Mouse (Mus musculus) embryo, embryonic 11 days (tissue): ENCODE data around the gene Zfp444.

Experiments used
- DNase-seq: peaks from one replicate; pipeline ENCODE4 v3.0.0-alpha.2; 2015

Zfp444 gene

DNA sequence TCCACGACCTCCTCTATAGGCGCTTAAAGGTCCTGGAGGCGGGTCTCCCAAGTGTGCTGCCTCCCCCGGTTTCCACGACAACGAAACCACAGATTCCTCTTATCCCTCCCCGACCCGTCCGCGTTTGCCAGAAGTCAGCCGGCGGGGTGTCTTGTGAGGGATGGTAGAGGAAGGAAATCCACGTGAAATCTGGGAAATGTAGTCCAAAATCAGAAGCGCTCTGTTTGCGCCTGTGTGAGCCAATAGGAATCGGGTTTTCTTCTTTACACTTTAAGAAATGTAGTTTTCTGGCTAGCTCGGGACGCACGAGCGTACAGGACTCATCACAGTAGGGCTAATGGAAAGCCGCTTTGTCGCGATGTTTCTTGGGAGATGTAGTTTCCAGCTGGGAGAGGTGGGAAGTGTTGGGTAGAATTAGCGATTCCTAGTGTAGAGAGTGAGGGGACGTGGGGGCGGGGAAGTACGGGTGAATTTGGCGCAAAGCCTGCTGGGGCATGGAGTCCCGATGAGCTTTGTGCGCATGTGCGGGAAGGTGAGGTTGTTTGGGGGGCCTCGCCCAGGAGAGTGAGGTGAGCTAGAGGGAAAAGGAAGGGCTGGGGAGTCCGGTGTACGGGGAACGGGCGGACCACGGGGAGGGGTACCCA, at the start of gene Zfp444:
Zfp444 (plus strand) TSS at position 221 of the 644 bp plus-strand sequence.
- DNase-seq, result peak; percentile 97

DNA sequence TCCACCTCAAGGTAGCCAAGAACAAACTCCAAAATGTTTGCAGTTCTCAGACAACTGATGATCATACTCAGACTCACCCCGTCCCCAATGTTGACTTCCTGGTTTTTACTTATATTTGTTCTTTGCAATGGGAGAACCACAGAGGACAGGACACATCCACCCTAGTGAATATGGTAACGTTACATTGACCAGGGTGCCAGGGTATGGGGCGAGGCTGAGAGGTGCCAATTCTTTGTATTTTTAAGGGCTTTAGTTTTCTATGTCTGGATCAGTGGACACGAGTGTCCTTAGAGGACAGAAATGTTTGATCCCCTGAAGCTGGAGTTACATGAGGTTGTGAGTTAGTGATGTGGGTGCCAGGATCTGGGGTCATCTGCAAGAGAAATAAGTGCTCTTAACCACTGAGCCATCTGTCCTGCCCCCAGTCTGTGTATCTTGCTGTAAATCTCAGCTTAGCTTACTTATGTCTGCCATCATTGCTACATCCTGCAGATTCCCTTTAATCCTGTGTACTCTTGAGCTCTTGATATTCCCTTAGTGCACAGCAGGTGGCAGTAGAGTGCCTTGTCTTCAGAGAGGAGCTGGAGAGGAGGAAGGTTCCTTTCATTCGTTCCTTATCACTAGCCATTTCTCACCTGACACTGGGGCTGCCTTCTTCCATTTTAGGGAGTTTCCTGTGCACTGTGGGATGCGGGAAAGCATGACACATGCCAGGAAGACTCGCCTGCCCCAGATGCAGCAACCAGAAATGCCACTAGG, 45.2 kb upstream of the Zfp444 start:
- peak; percentile 78 for DNase-seq

DNA sequence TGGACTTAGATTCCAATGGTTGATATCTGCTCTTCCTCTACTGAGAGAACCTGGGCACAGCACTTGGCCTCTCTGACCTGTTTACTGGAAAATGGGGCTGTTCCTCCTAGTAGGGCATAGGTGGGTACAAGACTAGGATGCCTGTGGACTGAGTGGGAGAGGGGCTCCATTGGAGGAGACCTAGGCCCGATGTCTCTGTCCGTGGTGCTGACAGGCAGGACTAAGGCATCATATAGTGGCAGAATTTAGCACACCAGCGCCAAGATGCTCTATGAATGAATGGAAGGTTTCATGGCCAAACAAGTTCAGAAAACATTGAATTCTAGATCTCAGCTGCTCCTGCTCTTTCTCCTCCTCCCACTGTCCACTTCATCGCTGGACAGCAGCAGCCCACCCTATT, 41.7 kb upstream of the Zfp444 start:
- peak; percentile 41 for DNase-seq

DNA sequence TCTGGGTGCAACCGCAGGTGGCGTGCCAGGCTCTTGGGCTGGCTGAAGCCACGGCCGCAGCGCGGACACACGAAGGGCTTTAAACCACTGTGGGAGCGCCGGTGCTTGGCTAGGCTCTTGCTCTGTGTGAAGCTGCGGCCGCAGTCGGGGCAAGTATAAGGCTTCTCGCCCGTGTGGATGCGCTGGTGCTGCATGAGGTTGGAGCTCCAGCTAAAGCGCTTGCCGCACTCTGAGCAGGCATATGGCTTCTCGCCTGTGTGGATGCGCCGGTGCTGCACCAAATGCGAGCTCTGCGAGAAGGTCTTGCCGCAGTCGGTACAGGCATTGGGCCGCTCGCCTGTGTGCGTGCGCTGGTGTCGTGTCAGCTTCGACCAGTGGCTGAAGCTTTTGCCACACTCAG, 39.4 kb upstream of the Zfp444 start:
- DNase-seq, result no peak

DNA sequence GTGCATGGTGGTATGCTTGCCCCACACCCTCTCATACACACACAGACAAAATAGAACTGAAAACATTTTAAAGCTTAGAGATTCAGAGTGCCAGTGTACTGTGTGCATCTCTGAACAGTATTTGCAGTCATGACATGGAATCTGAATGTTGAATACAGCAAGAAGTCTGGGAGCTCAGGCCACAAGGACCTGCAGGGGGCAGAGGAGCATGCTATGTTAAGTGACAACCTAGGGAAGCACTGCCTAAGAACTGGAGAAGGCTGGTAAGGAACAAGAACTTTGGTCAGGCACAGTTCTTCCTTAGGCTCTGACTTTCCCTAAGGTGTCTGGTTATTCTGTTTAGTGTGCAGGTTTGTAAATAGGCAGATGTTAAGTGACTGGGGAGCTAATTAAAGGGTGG, 35.5 kb upstream of the Zfp444 start:
- no peak for DNase-seq

DNA sequence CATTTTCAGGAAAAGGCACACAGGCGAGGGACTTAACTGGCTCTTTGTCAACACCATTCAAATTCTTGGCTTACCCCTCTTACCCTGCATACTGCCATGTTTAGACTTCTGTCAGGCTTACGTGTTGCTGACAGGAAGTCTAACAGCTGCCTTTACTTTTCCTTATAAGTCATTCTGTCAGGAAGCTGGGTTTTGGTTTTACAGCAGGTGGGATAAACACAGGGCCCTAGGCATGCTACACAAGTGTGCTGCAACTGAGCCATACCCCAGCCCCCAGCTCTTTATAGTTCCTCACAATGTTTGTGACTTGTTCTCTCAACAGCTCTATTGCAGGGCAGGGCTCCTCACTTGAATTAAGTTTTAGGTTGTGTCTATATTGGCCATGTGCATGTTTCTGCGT, 32.7 kb upstream of the Zfp444 start:
- no peak for DNase-seq

DNA sequence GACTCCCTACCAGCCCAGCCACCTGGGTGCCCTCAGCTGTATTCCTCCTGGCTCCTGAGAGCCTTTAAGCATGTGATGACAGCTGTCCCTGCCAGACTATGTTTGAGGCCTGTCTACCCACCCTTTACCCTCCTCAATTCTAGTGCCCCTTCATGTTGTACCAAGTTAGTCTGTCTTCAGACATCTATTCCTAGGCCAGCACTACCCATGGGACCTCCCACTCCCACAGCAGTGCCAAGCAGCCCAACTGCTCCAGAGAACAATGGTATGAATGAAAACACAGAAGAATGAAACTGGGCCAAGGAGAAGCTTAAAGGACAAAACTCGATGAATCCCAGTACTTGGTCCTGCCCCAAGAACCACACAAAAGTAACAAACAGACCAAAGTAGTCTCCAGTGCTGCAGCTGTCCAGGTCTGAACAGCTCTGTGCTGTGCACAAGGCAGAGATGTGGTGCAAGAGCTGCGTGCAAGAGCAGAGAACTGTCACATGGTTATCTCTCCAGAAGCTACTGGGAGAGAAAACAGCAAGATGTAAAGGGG, 28.0 kb upstream of the Zfp444 start:
- no peak for DNase-seq

DNA sequence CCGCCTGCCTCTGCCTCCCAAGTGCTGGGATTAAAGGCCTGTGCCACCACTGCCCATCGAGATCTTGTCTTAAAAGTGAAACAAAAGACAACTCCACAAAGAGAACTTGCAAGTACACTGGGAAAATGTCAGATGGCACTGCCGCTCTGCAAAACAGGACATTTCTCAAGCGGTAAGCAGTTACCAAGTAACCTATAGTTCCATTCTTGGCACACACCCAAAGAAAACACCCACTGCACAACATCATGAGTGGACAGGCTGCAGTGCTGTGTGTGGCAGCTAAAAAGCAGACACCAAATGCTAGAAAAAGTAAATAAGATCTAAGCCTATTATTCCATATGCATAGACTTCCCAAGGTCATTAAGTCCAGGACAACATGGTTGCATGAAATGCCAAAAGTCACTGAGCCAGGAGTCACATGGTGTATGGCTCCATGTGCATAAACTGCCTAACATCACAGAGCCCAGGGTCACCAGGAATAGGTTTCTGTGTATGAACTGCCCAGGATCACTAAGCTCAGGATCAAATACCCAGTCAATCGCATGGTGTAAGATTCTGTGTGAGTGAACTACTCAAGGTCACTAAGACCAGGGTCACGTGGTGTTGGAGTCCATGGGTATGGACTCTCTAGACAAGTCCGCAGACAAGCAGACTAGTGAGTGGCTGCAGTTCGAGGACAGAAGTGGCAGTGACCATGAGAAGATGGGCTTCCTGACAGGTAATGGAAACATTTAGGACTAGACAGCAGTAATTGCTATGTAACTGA, 26.4 kb upstream of the Zfp444 start:
- DNase-seq, result no peak

DNA sequence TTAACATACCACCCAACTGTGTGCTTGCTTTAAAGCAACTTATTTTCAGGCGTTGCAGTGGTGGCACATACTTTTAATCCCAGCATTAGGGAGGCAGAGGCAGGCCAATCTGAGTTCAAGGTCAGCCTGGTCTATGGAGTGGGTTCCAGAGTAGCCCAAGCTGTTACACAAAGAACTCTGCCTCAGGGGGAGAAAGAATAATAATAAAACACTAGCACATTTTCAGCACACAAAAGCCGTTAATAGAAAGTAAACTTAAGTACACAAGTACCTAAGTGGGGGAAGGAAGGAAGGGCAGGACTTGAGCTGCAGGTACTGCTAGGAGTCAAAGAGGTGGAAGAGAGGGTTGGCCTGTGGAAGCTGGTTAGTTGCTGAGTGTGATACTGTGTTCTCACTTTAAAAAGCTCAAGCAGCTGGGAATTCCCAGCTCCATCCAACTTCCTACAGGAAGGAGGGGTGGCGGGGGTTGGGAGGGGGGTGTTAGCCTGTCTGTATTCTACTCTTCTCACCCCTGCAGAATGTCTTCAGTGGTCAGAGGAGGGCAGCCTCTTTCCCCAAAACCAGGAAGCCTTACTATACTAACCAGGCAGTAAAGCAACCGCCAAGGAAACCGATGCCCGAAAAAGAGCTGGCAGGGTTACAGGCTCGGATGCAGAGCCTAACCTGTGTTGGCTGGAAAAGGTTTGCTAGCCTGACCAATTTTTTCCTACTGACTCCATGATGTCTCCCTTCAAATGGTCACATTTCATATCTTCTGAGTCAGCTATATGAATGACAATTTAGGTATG, 25.6 kb upstream of the Zfp444 start:
- DNase-seq, result no peak

DNA sequence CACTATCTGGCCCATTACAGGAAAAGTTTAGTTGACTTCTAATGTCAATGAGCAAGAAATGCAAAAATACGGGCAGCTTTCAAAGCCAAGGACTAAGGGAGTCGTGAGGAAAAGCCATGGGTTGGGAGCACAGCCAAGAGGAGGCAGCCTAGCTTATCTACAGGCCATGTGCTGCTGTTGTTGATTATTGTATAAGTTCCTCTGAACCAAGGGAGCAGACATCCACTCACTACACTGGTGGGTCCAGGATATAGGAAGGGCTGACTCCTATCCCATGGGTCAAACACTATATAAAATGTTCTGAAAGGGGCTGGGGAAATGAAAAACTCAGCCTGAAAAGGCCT, 25.1 kb upstream of the Zfp444 start:
- no peak for DNase-seq

DNA sequence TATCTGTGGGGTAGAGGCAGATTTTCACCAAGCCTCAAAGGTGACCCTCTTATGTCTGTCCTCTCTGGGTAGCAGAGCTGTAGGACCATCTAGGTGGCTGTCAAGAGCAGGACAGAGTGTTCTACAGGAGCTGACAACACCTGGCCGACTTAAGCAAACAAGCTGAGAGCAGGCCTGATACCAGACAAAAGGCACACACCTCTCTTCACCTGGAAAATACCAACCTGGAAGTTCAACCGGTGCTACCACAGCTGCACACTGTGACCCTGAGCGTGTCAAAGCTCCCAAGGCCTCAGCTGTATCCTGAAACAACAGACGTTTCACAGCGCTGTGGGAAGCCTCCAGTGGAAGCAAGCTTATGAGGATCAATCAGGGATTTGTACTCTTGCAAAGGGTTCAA, 24.3 kb upstream of the Zfp444 start:
- DNase-seq, result no peak

DNA sequence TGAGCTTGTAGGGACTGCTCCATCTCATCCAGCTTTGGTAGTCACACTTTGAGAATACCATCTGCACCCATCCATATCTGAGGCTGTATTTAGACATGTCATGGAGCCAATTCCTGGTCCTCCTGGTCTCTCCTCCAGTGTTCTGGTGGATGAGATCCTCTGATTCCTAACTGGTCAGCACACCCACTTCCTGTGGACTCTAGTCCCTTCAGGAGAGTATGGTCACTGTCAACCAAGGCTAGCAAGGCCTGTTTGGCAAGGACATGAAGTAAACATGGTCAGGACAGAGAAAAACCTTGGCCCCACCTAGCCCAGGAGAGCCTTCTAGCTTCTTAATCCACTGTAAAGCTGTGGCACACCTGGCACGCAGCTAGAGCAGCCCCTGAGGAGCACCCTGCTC, 20.8 kb upstream of the Zfp444 start:
- DNase-seq, result no peak

DNA sequence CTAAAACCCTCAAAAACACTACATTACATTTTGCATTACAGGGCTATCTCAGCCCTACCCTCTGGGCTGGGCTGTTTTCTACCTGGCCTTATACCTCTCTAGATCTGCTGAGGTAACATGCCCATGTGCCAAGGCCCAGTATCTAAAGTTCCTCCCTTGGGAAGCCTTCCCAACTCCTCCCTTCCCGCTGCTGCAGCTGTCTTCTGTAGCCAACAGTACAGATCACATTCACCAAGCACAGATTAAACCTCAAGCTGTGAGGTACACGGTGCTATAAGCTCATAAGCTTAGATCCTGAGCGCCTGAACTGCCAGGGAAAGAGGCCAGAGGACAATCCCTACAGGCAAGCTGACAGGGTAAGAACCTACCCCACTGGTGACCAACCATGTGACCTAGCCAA, 20.0 kb upstream of the Zfp444 start:
- no peak for DNase-seq

DNA sequence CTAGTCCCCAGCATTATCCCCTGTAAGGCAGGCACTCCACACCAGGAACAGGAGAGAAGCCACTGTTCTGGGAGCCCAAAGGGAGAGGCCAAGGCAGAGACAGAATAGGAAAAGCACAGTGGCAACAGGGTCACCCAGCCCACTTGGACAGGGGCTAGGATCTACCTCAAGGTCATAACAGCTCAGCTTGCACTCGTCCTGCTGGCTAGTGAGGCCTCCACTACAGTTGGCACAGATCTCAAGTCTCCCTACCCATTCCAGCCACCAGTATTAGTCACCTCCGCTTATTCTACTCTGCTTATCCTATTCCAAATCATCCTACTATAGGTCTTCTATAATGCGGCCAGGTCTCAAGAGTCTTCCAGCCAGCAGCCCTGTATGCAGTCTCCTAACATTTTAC, 18.9 kb upstream of the Zfp444 start:
- DNase-seq, result no peak

DNA sequence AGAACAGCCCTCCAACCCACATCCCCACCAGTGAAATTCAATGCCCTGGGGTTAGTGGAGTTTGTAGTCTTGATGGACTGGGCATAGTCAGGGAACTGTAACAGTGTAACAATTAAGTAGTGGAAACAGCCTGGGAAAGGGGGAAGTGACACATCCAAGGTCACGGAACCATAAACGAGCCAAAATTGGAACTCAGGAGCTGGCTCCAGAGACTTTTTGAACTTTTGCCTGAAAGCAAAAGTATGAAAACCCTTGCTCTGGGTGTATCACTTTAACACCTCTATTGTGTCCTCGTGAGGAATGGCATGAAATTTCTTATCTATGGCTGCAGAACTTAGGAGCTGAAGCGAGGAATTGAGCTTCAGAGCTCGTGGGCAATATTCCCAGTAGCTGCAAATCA, 17.9 kb upstream of the Zfp444 start:
- no peak for DNase-seq

DNA sequence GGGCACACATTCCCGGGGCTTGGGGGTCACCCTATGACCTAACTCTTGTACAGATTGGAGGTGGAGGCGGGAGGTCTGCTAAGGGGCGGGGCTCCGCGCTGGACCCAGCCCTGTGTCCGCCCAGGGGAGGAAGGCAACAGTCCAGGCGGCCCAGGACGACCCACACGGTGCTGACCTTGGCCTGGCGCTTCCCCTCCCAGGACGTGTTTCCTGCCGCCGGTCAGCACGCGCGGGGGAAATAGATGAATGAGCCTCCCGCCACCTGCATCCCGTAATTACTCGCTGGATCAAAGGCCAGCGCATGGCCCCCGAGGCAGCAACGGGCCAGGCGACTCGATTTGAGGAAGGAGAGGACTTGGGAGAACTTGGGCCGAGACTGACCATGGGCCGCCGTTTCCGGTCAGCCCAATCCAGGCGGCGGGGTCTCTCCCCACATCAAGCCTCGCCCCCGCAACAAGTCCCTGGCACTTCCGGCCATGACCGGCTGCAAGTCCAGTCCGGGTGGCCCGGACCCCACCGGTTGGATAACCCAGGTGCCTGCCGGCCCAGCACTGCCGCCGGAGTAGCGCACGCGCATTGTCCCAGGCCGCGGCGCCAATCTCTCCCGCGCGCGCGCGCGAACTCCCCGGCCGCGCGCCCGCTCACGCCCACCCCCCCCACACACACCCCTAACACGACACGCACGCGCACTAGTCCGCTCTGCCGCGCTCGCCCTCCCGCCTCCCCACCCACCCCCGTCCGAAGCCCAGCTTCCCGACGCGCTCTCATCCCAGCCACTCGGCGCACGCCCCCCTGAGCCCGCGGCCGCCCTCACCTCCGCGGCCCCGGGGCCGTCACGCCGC, 16.8 kb upstream of the Zfp444 start:
- DNase-seq, result peak; percentile 92

DNA sequence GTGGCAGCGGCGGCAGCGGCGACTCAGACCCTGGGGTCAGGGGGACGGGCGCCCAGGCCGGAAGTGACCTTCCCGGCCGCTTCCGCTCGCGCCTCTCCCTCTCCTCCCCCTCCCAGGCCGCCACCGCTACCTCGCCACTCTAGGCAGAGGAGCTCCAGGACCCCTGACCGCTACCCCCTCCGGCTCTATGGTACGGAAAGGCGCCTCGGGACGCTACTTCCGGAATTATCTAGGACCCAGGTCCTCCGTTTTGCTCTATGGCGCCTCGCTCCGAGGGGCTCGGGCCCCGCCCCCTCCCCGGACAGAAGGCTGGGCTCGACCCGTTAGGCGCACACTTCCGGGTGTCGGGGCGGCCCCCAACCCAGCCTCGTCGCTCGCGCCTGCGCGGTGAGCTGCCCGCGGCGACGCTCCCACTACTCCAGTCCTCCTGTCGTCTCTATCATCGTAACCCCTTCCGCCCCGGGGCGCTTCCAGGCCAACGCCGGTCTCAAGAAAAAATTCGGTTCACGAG, 16.1 kb upstream of the Zfp444 start, which contains the start of gene Zfp787:
Zfp787 (minus strand) TSS at position 97 of the 511 bp plus-strand sequence.
- DNase-seq, result peak; percentile 98

DNA sequence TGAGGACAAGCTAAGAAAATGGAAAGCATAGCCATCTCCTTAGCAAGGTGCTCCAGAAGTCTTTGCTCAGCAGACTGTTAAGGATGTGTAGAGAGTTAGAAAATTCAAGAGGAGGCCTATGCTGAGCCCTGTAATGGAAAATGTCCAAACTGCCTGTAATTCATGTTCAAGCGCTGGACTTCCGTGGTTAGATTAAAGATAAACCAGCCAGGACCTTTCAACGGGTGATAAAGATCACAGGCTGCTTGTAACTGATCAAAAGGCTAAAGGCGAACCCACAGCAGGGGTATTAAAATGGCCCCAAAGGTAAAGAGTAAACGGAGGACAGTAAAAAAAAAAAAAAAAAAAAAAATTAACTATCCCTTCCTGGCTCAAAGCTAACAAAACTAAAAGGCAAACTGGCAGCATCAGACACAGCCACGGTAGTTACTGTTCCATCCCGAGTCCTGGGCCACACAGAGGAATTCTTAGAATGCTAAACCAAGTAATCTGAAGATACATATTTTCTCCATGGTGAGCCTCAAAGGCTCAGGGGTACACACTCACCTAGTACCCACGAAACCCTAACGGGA, 15.0 kb upstream of the Zfp444 start:
- DNase-seq, result no peak

DNA sequence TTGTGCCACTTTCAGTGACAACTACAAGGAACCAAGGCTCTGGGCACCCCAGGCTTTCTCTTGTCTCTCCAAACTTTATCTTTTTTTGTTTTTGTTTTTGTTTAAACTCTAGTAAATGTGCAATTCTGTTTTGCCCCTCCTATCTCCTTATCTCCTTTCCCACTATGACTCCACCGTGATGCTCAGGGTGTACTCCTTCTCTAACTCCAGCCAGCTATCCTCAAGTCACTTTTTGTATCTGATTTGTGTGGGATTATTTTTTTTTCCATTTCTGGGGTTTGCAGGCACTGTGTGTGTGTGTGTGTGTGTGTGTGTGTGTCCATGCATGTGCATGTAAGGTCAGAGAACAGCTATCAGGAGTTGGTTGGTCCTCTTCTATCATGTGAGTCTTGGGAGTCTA, 14.5 kb upstream of the Zfp444 start:
- DNase-seq, result no peak

DNA sequence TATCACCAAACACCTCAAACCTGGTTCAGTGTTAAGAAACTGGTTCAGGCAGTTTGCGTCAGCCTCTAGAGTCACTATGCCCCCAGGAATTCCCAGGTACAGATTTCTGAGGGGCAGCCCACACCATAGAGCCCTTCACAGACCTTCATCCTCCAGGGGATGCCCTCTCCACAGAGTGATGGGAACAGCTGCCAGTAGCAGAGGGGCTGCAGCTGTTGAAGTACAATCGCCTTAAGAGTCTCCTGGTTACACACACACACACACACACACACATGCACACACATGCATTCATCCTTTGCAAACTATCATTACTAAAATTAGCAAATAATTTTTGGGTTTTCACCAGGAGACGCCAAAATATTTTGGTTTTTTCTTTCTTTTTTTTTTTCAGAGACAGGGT, 12.4 kb upstream of the Zfp444 start:
- DNase-seq, result no peak

DNA sequence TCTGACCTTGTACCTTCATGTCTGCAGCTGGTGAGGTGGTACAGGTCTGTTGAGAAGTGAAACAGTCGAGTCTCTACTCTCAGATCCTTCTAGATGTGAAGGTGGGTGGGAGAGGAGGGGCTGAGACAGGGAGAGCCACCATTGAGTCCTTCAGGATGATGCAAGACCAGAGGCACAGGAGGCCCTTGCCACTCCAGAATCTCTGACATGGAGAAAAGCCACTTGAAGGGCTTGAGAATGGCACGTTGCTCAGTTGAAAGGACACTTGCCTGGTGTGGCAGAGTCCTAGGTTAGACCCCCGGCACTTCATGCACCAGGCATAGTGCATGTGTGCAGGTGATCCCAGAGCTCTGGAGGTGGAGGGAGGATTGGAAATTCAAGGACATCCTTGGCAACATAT, 10.5 kb upstream of the Zfp444 start:
- DNase-seq, result no peak
